Mouse (Mus musculus): ENCODE measurements around the gene Fam234a. TPM values are rescaled to one million over a fixed set of nuclear protein-coding genes. Genes with fewer than 3 reads are reported as not detected.
A peak's percentile ranks its signal among the peaks of the same experiment; 100 is the strongest.
"Not testable (repeated sequence)": the region's sequence is repeated elsewhere in the genome, so short reads cannot be mapped to it uniquely, and the experiment has no call there.

Fam234a gene
- total RNA-seq (2021): 100 to 1,000 TPM in 1 of 2 experiments, 10 to 100 TPM in 1; 91.9 to 103 TPM
- long read RNA-seq, experiment 1, transcript Fam234a-202 (12 exons, 2,629 nt): minor isoform, 17 of 134 reads
- long read RNA-seq, experiment 1, transcript Fam234a-206 (12 exons, 2,749 nt): major isoform, 25 of 134 reads
- long read RNA-seq, experiment 1, transcript Fam234a-209 (13 exons, 2,833 nt): minor isoform, 14 of 134 reads
- long read RNA-seq, experiment 1, transcript Fam234a-201 (13 exons, 3,714 nt): minor isoform, 12 of 134 reads
- long read RNA-seq, experiment 1, partial matches to known transcripts: 33 of 134 reads
- long read RNA-seq, experiment 1, other reads (novel, unspliced or antisense): 24 of 134 reads
- long read RNA-seq, experiment 2, transcript Fam234a-209 (13 exons, 2,833 nt): minor isoform, 12 of 90 reads
- long read RNA-seq, experiment 2, transcript Fam234a-206 (12 exons, 2,749 nt): minor isoform, 10 of 90 reads
- long read RNA-seq, experiment 2, transcript Fam234a-201 (13 exons, 3,714 nt): minor isoform, 16 of 90 reads
- long read RNA-seq, experiment 2, transcript Fam234a-202 (12 exons, 2,629 nt): major isoform, 19 of 90 reads
- long read RNA-seq, experiment 2, partial matches to known transcripts: 4 of 90 reads
- long read RNA-seq, experiment 2, other reads (novel, unspliced or antisense): 20 of 90 reads

- peak; percentile 98 for DNase-seq
Observed at GRCm38 (mm10) chr17:26244101-26244841, at the start of gene Fam234a. TSS of gene Fam234a (minus strand) at chr17:26244242.

GRCm38 (mm10) chr17:26289475-26289874, 45.4 kb upstream of the Fam234a start:
- DNase-seq: no peak

GRCm38 (mm10) chr17:26286199-26286955, 42.3 kb upstream of the Fam234a start:
- DNase-seq: no peak

GRCm38 (mm10) chr17:26276711-26277110, 32.7 kb upstream of the Fam234a start:
- peak; percentile 38 for DNase-seq

GRCm38 (mm10) chr17:26275933-26276332, 31.9 kb upstream of the Fam234a start:
- DNase-seq: no peak

- no peak for DNase-seq
Observed at GRCm38 (mm10) chr17:26272586-26272985, 28.5 kb upstream of the Fam234a start.

- not testable (repeated sequence) for DNase-seq
Observed at GRCm38 (mm10) chr17:26269577-26269976, 25.5 kb upstream of the Fam234a start.

- no peak for DNase-seq
Observed at GRCm38 (mm10) chr17:26268851-26269250, 24.8 kb upstream of the Fam234a start.

- no peak for DNase-seq
Observed at GRCm38 (mm10) chr17:26262384-26262783, 18.3 kb upstream of the Fam234a start.

GRCm38 (mm10) chr17:26261826-26262225, 17.8 kb upstream of the Fam234a start:
- no peak for DNase-seq

GRCm38 (mm10) chr17:26255313-26255712, 11.3 kb upstream of the Fam234a start:
- DNase-seq: no peak

- no peak for DNase-seq
Observed at GRCm38 (mm10) chr17:26253399-26253798, 9.4 kb upstream of the Fam234a start.

GRCm38 (mm10) chr17:26252539-26253251, 8.7 kb upstream of the Fam234a start, which contains the start of gene Luc7l:
TSS of gene Luc7l (plus strand) at chr17:26252896.
- DNase-seq: peak; percentile 96

- DNase-seq: no peak
Observed at GRCm38 (mm10) chr17:26251886-26252538, 8.0 kb upstream of the Fam234a start.

GRCm38 (mm10) chr17:26243471-26244100, 456 bp downstream of the Fam234a start:
- peak; percentile 85 for DNase-seq

GRCm38 (mm10) chr17:26240990-26241389, 3.1 kb downstream of the Fam234a start:
- no peak for DNase-seq

- DNase-seq: no peak
Observed at GRCm38 (mm10) chr17:26240120-26240790, 3.8 kb downstream of the Fam234a start.

GRCm38 (mm10) chr17:26239551-26239950, 4.5 kb downstream of the Fam234a start:
- DNase-seq: no peak

- DNase-seq: no peak
Observed at GRCm38 (mm10) chr17:26237667-26238066, 6.4 kb downstream of the Fam234a start.

Measured in adrenal gland, postnatal 10 days (tissue).